Mouse (Mus musculus) limb, embryonic 11.5 days (tissue): ENCODE measurements at regions not wholly inside any gene's neighbourhood (a gene's known extent, or its start where the extent isn't known, plus 50 kb on each side); places are given as distances from the start of the nearest gene placed in this dataset.

ENCODE experiments used
- ATAC-seq: fragments of 200-750 bp; cut with Nextera tagmentation; 2 replicates; pipeline ENCODE4 v1.8.0; 2017; ENCODE audit warnings: low read depth; ENCODE audit not compliant: insufficient number of reproducible peaks, low FRiP score, low TSS enrichment
- DNase-seq: peaks from one replicate; pipeline ENCODE4 v3.0.0-alpha.2; 2015; ENCODE audit warnings: low spot score
- H3K27ac ChIP-seq: fragments of 300-500 bp; sonication (generic); replicated peaks from 2 replicates; pipeline ENCODE4 v1.5.1; 2014; ENCODE audit warnings: low read depth, mild to moderate bottlenecking, low read length
- H3K27me3 ChIP-seq: fragments of 300-500 bp; sonication (generic); 2 replicates; pipeline ENCODE4 v1.6.1; 2014; ENCODE audit warnings: mild to moderate bottlenecking, low read length, mixed read lengths; ENCODE audit not compliant: control insufficient read depth, insufficient read depth
- H3K36me3 ChIP-seq: fragments of 300-500 bp; sonication (generic); 2 replicates; pipeline ENCODE4 v1.6.1; 2014; ENCODE audit warnings: mild to moderate bottlenecking, low read length, moderate library complexity, mixed read lengths; ENCODE audit not compliant: control insufficient read depth, insufficient read depth
- H3K4me1 ChIP-seq: fragments of 300-500 bp; sonication (generic); 2 replicates; pipeline ENCODE4 v1.6.1; 2014; ENCODE audit warnings: low read length, mixed read lengths; ENCODE audit not compliant: control insufficient read depth, insufficient read depth
- H3K4me2 ChIP-seq: fragments of 300-500 bp; sonication (generic); 2 replicates; pipeline ENCODE4 v1.6.1; 2014; ENCODE audit warnings: low read depth, mild to moderate bottlenecking, moderate library complexity; ENCODE audit not compliant: severe bottlenecking
- H3K4me3 ChIP-seq: fragments of 300-500 bp; sonication (generic); 2 replicates; pipeline ENCODE4 v1.5.1; 2014; ENCODE audit warnings: low read depth, low read length
- H3K9ac ChIP-seq: fragments of 300-500 bp; sonication (generic); 2 replicates; pipeline ENCODE4 v1.6.1; 2014; ENCODE audit warnings: mild to moderate bottlenecking, low read length
- H3K9me3 ChIP-seq: fragments of 300-500 bp; sonication (generic); 2 replicates; pipeline ENCODE4 v1.6.1; 2016; ENCODE audit warnings: low read length; ENCODE audit not compliant: control insufficient read depth
- WGBS: fragments of 180-500 bp; shearing (Covaris S2); extraction: QIAGEN DNeasy Blood & Tissue Kit; methylation state at CpG from one replicate; pipeline ENCODE4 v1.1.7; 2014; 5-methylcytosine and 5-hydroxymethylcytosine counted together

DNA sequence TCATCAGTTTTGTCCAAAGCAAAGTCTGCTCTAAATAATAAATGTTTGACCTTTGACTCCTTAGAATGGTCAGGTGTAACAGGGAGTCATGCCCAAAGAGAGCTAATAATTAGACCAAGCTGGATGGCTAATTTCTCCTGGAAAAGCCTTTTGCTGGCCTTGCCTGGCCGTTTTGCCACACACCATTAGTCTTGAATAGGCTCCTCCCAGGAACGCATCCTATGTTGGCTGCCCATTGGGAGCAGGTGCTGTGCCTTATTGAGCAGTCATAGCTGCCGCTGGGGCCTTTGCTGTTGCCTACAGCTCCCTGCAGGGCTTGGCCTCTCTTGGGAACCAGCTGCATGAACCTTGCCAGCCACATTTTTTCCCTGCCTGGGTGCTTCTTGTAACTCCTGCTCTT lies 65.1 kb upstream of the Rgmb start:
- no peak for ATAC-seq
- Histone ChIP-seq H3K36me3 (no peaks in the 10 kb centered on the region), H3K4me3 (no peak overlapping the region), H3K27ac (no peak overlapping the region), H3K4me1 (no peaks in the 10 kb centered on the region), H3K27me3 (no peaks in the 10 kb centered on the region), H3K9ac (no peak overlapping the region), H3K4me2 (no peak overlapping the region), H3K9me3 (no peaks in the 10 kb centered on the region)
- peak; percentile 27 for DNase-seq
- WGBS = 34% methylated on average over 3 of the region's 3 CpGs

DNA sequence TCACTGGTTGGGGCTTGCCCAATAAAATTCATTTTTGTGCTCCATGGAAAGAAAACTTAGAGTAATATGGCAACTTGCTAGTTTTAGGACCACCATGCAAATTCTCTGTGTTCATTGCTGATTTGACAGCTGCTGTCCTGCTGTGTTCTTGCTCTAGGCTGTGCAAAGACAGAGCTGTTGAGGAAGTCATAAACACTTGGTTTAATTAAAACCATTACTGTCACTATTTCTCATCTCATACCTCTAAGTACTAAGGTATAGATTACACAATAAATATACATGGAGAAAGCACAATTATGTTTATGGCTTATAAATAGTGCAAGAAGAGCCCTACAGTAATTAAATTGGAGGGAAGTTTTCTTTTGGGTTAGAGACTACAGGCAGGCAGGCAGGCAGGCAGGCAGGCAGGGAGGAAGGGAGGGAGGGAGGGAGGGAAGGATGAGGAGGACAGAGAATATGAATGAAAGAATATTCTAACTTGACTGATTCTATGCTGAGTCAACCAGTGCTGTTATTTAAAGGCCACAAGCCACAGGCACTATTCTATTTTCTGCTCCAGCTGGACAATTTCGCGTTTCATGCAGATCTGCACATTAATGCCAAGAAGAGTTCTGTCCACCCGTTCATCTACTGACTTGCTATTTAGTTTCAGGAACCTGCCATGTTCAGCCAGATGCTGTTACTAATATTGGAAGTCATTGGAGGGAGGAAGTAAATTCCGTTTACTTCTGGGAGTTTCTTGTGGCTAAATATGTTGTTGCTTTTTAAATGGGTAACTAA lies 61.2 kb upstream of the Rgmb start:
- 74% methylated on average over 4 of the region's 4 CpGs for WGBS
- no peak overlapping the region for H3K9ac ChIP-seq
- H3K4me1 ChIP-seq = no peaks in the 10 kb centered on the region
- no peaks in the 10 kb centered on the region for H3K9me3 ChIP-seq
- no peak overlapping the region for H3K4me3 ChIP-seq
- H3K4me2 ChIP-seq = no peak overlapping the region
- no peak overlapping the region for H3K27ac ChIP-seq
- ATAC-seq (no peak), DNase-seq (no peak)
- H3K36me3 ChIP-seq = no peaks in the 10 kb centered on the region
- no peaks in the 10 kb centered on the region for H3K27me3 ChIP-seq

DNA sequence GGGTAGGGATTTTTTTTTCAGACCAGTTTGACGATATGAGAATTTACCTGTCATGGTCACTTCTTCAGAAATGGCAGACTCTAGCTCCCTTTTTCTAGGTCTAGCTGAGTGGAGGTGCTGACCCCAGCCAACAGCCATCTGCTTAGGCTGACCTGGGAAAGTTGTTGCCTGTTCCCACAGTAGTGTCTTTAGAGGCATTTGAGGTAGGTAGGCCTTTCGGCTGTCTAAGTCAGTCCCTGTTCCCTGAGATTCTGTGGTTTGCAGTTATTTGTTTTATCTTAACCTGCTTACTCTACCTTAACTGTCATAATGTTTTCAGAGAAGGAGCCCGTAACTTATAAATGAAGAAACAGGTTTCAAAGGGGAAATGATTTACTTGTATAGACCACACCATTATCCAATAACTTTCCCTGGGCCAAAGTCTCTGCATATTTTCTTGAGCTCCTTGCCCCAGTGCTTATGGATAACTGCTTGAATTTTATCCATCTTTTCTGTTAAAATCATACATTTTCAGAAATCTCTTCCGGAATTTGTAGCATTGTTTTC lies 59.8 kb upstream of the Rgmb start:
- no peak overlapping the region for H3K9ac ChIP-seq
- no peaks in the 10 kb centered on the region for H3K27me3 ChIP-seq
- H3K9me3 ChIP-seq = no peaks in the 10 kb centered on the region
- H3K4me2 ChIP-seq = no peak overlapping the region
- H3K36me3 ChIP-seq = no peaks in the 10 kb centered on the region
- no peaks in the 10 kb centered on the region for H3K4me1 ChIP-seq
- no peak overlapping the region for H3K4me3 ChIP-seq
- DNase-seq (no peak), ATAC-seq (no peak)
- no peak overlapping the region for H3K27ac ChIP-seq
- 90% methylated on average over 4 of the region's 4 CpGs for WGBS

DNA sequence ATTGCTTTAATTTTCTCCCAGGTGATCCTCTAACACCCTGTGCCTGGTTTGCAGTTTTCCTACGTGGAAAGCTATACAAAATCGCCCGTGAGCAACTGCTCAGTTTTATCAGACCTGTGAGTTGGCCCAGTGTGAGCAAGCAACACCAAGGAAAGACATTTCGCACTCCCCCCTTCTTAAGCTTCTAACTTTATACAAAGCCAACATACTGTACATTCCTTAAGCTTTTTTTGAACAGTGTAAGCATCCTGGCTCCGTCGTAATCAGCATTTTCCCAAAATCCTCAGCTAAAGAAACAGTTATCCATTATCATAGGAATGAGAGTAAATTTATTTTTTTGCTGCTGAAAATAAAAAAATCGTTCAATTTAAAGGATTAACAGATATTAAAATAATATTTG lies 52.0 kb upstream of the Rgmb start:
- H3K4me2 ChIP-seq = no peak overlapping the region
- ATAC-seq (no peak), DNase-seq (no peak)
- H3K9me3 ChIP-seq = no peaks in the 10 kb centered on the region
- H3K27me3 ChIP-seq = no peaks in the 10 kb centered on the region
- 86% methylated on average over 7 of the region's 7 CpGs for WGBS
- no peaks in the 10 kb centered on the region for H3K36me3 ChIP-seq
- no peaks in the 10 kb centered on the region for H3K4me1 ChIP-seq
- H3K4me3 ChIP-seq = no peak overlapping the region
- H3K9ac ChIP-seq = no peak overlapping the region
- no peak overlapping the region for H3K27ac ChIP-seq

DNA sequence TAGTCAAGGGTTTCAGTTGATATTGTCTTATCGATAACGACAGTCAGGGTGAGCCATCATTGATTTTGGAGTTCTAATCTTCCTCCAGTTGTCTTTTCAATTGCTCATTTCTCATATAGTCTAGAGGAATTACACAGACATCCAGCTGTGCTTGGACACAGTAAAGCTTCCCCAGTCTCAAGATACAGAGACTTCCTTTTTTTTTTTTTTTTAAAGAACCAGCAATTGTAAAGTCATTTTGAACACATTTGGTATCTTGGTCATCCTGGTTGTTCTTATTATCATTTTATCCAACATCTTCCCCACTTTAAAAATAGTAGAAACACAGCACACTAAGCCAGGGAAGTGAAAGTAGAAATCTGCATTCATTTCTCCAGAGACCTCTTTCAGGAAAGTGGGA lies 51.4 kb upstream of the Rgmb start:
- no peak overlapping the region for H3K4me2 ChIP-seq
- H3K9me3 ChIP-seq = no peaks in the 10 kb centered on the region
- no peak overlapping the region for H3K4me3 ChIP-seq
- no peak overlapping the region for H3K9ac ChIP-seq
- WGBS = 91% methylated on average over 2 of the region's 2 CpGs
- ATAC-seq (no peak), DNase-seq (no peak)
- H3K4me1 ChIP-seq = no peaks in the 10 kb centered on the region
- H3K27ac ChIP-seq = no peak overlapping the region
- H3K27me3 ChIP-seq = no peaks in the 10 kb centered on the region
- no peaks in the 10 kb centered on the region for H3K36me3 ChIP-seq
